Mouse (Mus musculus): ENCODE measurements around the gene Zfp414. TPM values are rescaled to one million over a fixed set of nuclear protein-coding genes. Genes with fewer than 3 reads are reported as not detected.

Gene Zfp414
- polyA plus RNA-seq, 1 experiment from 2014 or later = 47.6 TPM

DNA sequence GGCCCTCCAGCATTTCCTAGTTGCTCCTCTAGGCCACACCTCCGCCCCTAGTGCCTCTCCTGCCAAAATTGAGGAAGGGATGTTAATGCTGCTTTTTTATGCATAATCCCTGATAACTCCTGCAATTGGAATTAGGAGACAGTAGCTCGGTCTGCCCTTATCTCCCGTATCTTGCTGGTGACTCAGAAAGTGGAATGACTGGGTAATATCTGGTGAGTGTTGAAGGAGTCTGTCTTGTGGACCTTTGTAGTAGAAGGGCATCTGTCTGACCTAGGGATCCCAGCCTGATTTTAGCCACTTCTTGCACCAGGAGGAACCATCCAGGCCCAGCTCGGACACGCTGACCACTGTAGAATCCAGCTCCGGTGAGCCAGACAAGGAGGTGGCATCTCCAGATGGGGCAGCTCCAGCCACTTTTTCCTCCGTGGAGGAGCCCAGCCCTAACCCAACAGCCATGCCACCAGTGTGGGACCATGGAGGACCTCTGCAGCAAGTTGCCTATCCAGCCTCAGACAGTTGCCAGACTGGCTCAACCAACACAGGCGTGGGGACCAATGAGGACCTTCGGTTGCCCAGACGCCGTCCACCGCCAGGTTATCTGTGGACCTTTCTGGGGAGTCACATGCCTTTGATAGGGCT is 716 bp downstream of the Zfp414 start:
- peaks cover 29% of the 10 kb centered on the region for H3K36me3 ChIP-seq
- 72% methylated on average over 12 of the region's 12 CpGs for WGBS
- H3K9ac ChIP-seq = peak overlapping the region; percentile 83
- peak overlapping the region; percentile 74 for H3K4me3 ChIP-seq
- peak overlapping the region; percentile 77 for H3K4me2 ChIP-seq (replicated peaks)
- peak overlapping the region; percentile 98 for H3K27ac ChIP-seq
- H3K27me3 ChIP-seq = no peaks in the 10 kb centered on the region
- peak; percentile 24 for ATAC-seq (ENCODE audit: low FRiP score)
- H3K4me1 ChIP-seq = peaks cover 14% of the 10 kb centered on the region
- H3K9me3 ChIP-seq (replicated peaks) = no peaks in the 10 kb centered on the region

DNA sequence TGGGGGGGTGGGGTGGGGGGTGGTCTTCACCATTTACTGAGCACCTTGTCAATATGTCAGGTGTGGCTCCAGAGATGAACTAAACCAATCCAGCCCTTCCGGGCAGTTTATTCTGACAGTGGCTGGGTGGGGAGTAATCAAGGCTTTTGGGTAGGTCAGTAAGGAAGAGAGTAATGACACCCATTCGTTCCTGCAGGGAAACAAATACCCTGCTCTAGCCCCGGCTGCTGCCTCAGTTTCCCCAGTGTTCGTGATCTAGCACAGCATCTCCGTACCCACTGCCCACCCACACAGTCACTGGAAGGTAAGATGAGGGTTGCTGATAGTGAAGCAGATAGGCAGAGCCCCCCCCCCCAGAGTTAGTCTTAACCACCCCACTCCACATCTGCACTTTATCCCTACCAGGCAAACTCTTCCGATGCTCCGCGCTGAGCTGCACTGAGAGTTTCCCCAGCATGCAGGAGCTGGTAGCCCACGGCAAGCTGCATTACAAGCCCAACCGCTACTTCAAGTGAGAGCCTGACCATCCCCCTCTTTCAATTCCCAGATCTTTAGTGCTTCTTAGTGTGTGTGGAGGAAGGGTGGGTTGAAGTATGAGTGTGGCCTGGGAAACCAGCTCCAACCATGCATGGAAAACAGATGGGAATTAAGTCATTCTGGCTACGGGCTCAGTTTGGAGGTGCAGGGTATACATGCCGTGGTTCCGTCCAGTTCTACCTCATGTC is 1.4 kb downstream of the Zfp414 start:
- Histone ChIP-seq H3K9ac (peak overlapping the region; percentile 83; the same call in 1 of the 2 replicates), H3K27ac (0 out of 2 replicates have a peak overlapping the region, but pooled peaks have one; percentile 98), H3K9me3 (replicated peaks) (no peaks in the 10 kb centered on the region), H3K4me2 (replicated peaks) (peak overlapping the region; percentile 77), H3K4me1 (peaks cover 14% of the 10 kb centered on the region), H3K4me3 (no peak overlapping the region), H3K27me3 (no peaks in the 10 kb centered on the region), H3K36me3 (peaks cover 29% of the 10 kb centered on the region)
- 83% methylated on average over 13 of the region's 13 CpGs for WGBS
- ATAC-seq (ENCODE audit: low FRiP score) = no peak

DNA sequence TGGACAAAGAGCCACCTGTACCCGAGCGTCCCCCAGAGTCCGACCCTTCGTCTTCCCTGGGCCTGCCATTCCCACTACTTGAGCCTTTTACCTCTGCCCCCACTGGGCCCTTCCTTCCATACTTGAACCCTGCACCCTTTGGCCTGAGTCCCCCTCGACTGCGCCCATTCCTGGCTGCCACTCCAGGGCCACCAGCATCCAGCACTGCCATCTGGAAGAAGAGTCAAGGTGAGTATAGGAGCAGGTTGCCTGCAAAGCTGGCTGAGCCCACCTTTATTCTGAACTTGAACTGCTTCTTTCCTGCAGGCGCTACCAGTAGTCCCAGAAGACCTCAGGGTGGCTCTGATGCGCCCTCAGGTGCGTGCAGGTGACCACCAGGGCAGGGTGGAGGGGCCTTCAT is 2.3 kb downstream of the Zfp414 start:
- Histone ChIP-seq H3K9me3 (replicated peaks) (no peaks in the 10 kb centered on the region), H3K36me3 (peaks cover 29% of the 10 kb centered on the region), H3K27me3 (no peaks in the 10 kb centered on the region), H3K9ac (no peak overlapping the region; the same call in 1 of the 2 replicates), H3K4me1 (peaks cover 14% of the 10 kb centered on the region), H3K4me2 (replicated peaks) (no peak overlapping the region), H3K27ac (no peak overlapping the region), H3K4me3 (no peak overlapping the region)
- 96% methylated on average over 9 of the region's 9 CpGs for WGBS
- no peak for ATAC-seq (ENCODE audit: low FRiP score)

DNA sequence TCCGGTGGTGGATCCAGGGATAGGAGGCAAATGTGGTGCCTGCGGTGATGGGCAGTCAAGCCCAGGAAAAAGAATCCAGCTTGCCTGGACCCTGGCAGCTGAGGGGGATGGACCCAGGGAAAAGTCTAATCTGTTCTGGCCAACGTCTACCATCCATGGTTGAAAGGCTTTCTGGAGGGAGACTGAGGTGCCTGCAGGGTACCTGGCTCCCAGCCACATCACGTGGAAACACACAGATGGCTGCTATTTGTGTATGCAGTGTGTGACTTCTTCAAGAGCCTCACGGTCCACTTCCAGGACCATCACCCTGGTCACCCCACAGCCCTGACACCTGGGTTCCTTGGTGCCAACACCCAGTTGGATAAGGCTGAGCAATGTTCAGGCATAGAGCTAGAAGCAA is 2.9 kb downstream of the Zfp414 start:
- peaks cover 30% of the 10 kb centered on the region for H3K36me3 ChIP-seq
- no peak overlapping the region for H3K4me3 ChIP-seq
- H3K4me1 ChIP-seq = peaks cover 14% of the 10 kb centered on the region
- no peak overlapping the region for H3K4me2 ChIP-seq (replicated peaks)
- no peak overlapping the region for H3K9ac ChIP-seq
- no peak overlapping the region for H3K27ac ChIP-seq
- 87% methylated on average over 5 of the region's 5 CpGs for WGBS
- H3K9me3 ChIP-seq (replicated peaks) = no peaks in the 10 kb centered on the region
- H3K27me3 ChIP-seq = no peaks in the 10 kb centered on the region
- no peak for ATAC-seq (ENCODE audit: low FRiP score)

DNA sequence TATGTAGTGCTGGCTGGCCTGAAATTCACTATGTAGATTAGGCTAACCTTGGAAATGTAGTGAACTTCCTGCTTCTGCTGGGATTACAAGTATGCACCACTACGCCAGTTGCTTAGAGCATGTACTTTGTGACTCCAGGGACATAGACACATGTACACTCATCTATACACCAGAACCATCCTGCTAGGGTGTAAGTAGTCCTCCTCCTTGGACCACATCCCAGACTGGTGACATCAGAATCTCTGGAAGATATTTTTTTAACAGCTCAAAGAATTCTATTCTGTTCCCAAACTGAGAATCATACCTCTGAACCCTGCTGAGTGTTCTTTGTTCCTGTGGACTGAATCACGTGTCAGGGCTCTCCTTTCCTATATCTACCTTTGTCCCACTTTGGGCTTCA is 8.1 kb downstream of the Zfp414 start:
- no peaks in the 10 kb centered on the region for H3K9me3 ChIP-seq (replicated peaks)
- H3K4me1 ChIP-seq = no peaks in the 10 kb centered on the region
- H3K4me3 ChIP-seq = no peak overlapping the region
- no peaks in the 10 kb centered on the region for H3K27me3 ChIP-seq
- no peak overlapping the region for H3K27ac ChIP-seq
- WGBS = 91% methylated on average over 2 of the region's 2 CpGs
- no peak for ATAC-seq (ENCODE audit: low FRiP score)
- peaks cover 43% of the 10 kb centered on the region for H3K36me3 ChIP-seq
- H3K9ac ChIP-seq = no peak overlapping the region
- no peak overlapping the region for H3K4me2 ChIP-seq (replicated peaks)

DNA sequence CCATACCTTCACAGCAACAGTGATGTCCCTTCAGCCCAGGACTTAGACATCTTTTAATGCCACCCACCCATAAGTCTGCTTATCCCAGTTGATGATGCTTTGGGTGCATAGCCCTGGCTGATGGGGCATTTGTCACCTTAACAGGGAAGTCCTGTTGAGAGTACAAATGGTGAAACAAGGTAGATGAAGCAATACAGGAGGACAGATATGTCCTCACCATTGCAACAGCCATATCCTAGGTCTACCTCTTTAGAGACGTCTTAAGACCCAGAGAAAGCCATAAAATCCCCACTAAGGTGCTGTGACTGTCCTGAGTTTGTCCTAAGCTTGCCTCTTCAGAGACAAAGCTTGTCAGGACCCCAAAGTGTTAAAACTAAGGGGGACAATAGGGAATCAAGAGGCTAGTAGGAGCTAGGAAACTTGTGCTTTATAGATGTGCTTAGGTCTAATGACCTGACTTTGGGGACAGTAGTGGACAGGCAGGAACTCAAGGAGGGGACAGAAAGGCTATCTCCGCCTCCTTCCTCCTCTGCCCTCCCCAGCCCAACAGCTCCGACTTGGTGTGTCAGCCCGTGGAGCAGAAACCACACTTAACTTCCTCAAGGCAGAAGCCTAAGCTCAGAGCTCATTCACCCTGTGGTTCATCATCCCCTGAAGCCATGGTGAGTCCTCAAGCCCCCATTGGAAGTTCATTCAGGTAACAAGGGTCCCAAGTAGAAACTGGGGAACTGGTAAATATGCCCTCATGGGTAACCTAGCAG is 8.8 kb downstream of the Zfp414 start, which contains the start of gene Pram1:
Pram1 (plus strand) TSS at position 541 of the 761 bp plus-strand sequence.
- Histone ChIP-seq H3K4me3 (no peak within 1 kb of the TSS), H3K4me1 (no peaks in the 10 kb centered on the region), H3K27ac (no peak within 1 kb of the TSS), H3K36me3 (peaks cover 43% of the 10 kb centered on the region), H3K27me3 (no peaks in the 10 kb centered on the region), H3K9ac (no peak within 1 kb of the TSS), H3K9me3 (replicated peaks) (no peaks in the 10 kb centered on the region), H3K4me2 (replicated peaks) (no peak within 1 kb of the TSS)
- ATAC-seq (ENCODE audit: low FRiP score) = no peak
- 86% methylated on average over 4 of the region's 4 CpGs for WGBS

DNA sequence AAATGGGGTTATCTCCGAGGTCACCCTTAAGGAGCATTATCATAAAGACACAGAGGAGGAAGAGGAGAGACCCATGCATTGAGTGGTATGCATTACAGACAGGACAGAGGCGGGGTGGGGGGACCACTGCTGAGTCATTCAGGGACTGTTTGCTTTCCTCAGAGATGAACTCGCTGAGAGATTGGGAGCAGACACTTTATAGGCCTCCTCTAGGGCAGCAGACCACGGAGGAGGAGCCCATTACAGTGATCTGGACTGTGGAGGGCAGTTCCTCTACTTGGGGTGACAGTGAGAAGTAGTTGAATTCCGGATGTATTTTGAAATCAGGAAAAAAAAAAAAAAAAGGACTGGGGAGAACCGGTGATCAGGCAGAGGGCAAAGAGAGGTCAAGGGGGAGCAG is 10.9 kb downstream of the Zfp414 start:
- Histone ChIP-seq H3K9me3 (replicated peaks) (no peaks in the 10 kb centered on the region), H3K36me3 (peaks cover 57% of the 10 kb centered on the region), H3K4me2 (replicated peaks) (no peak overlapping the region), H3K27me3 (no peaks in the 10 kb centered on the region), H3K4me1 (no peaks in the 10 kb centered on the region), H3K27ac (no peak overlapping the region), H3K4me3 (no peak overlapping the region), H3K9ac (no peak overlapping the region)
- ATAC-seq (ENCODE audit: low FRiP score) = no peak
- WGBS = 69% methylated on average over 6 of the region's 6 CpGs

DNA sequence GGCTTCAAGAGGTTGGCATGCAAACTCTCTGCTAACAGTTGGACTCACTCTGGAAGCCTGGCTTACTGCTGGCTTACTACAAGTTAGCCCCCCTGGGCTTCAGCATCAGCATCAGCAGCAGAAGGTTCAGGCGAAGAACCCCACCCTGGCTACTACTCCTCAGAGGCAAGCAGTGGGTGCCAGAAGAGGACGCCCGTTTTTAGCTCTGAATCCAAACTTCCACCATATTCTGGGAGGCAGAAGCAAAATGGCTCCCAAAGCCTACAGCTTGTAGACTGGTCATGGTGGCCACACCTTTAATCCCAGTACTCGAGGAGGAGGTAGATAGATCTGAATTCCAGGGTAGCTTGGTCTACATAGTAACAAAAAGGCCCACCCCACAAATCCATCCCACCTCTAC is 15.2 kb downstream of the Zfp414 start:
- WGBS = 95% methylated on average over 4 of the region's 4 CpGs
- Histone ChIP-seq H3K4me3 (no peak overlapping the region), H3K36me3 (peaks cover 77% of the 10 kb centered on the region)

DNA sequence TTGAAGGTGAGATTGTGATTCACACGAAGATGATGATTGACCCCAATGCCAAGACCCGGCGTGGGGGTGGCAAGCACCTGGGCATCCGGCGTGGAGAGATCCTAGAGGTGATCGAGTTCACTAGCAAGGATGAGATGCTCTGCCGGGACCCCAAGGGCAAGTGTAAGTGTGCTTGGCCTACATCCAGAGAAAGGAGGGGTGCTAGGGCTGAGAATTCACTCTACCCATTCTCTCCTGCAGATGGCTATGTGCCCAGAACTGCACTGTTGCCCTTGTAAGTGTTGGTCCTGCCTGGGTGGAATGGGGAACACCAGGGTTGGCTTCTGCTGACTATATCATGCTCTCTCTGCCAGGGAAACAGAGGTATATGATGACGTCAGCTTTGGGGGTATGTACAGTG is 16.2 kb downstream of the Zfp414 start:
- Histone ChIP-seq H3K9me3 (replicated peaks) (no peaks in the 10 kb centered on the region), H3K4me2 (replicated peaks) (no peak overlapping the region), H3K4me3 (no peak overlapping the region), H3K4me1 (no peaks in the 10 kb centered on the region), H3K27me3 (no peaks in the 10 kb centered on the region), H3K36me3 (peaks cover 86% of the 10 kb centered on the region), H3K27ac (no peak overlapping the region), H3K9ac (no peak overlapping the region)
- ATAC-seq (ENCODE audit: low FRiP score) = no peak
- WGBS = 94% methylated on average over 8 of the region's 8 CpGs

More for the DNA sequence above, 15.2 kb downstream of the Zfp414 start:
- Histone ChIP-seq H3K27me3 (no peaks in the 10 kb centered on the region), H3K4me1 (no peaks in the 10 kb centered on the region), H3K9me3 (replicated peaks) (no peaks in the 10 kb centered on the region), H3K9ac (no peak overlapping the region), H3K27ac (no peak overlapping the region), H3K4me2 (replicated peaks) (no peak overlapping the region)
- ATAC-seq (ENCODE audit: low FRiP score) = no peak

DNA sequence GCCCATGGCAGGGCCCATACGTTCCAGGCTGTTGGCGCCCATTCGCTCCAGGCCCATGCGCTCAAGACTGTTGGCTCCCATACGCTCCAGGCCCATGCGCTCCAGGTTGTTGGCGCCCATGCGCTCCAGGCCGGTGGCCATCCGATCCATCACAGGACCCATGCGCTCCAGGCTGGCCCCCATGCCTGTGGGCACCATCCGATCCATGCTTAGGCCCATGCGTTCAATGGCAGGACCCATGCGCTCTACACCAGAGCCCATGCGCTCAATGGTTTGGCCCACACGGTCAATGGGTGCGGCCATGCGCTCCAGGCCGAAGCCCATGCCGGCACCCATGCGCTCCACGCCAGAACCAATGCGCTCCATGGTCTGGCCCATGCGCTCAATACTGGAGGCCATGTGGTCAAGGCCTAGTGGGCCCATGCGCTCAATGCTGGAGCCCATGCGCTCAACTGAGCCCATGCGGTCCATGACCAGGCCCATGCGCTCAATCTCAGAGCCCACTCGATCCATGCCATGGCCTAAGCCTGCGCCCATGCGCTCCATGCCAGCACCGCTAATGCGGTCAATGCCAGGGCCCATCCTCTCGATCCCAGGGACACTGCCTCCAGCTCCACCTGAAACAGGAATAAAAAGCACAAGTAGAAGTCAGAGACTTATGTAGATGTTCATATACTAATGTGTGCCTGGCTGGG is 21.0 kb downstream of the Zfp414 start:
- Histone ChIP-seq H3K4me3 (no peak overlapping the region), H3K27me3 (no peaks in the 10 kb centered on the region), H3K4me2 (replicated peaks) (no peak overlapping the region), H3K9ac (no peak overlapping the region), H3K9me3 (replicated peaks) (no peaks in the 10 kb centered on the region), H3K27ac (no peak overlapping the region), H3K4me1 (no peaks in the 10 kb centered on the region), H3K36me3 (peaks cover 89% of the 10 kb centered on the region)
- peak; percentile 32; the same call in 1 of the 2 replicates for ATAC-seq (ENCODE audit: low FRiP score)
- 98% methylated on average over 34 of the region's 34 CpGs for WGBS

DNA sequence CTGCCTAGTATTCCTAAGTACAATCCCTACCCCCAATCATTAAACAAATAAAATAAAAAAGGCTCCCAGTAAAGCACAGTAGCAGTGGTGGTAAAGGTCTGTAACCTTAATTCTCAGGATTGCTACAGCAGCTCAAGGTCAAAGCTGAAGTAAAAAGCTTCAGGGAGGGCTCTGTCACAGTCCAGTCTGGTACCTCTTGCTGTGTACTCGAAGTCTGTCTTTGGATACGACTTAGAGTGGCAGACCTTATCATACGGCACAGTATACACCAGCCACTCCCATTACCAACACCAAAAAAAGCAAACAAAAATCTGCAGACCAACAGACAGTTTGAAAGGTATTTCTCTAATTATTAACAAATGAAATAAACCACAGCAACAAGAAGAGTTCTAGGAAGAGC is 37.9 kb downstream of the Zfp414 start:
- Histone ChIP-seq H3K4me1 (no peaks in the 10 kb centered on the region), H3K36me3 (peaks cover 41% of the 10 kb centered on the region), H3K9ac (no peak overlapping the region), H3K4me2 (replicated peaks) (no peak overlapping the region), H3K27ac (no peak overlapping the region), H3K4me3 (no peak overlapping the region), H3K27me3 (no peaks in the 10 kb centered on the region), H3K9me3 (replicated peaks) (no peaks in the 10 kb centered on the region)
- 91% methylated on average over 3 of the region's 3 CpGs for WGBS
- ATAC-seq (ENCODE audit: low FRiP score) = no peak

DNA sequence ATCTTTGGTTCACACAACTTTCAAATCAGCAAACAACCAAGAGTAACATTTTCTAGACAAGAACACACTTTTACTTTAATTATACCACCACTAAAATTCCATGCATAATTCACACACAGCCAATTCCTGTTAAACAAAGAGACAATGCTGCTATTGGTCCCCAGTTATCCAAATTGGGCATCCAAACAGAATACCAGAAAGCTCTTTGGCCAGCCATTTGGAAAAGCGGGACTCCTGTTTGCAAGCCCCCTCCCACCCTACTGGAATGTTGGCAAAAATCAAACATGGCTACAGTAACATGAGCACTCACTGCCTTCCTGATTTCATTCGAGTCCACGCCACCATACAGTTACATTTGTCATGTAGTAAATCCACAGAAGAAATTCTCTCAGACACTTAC is 40.8 kb downstream of the Zfp414 start:
- no peak overlapping the region for H3K4me3 ChIP-seq
- no peak overlapping the region for H3K9ac ChIP-seq
- H3K9me3 ChIP-seq (replicated peaks) = no peaks in the 10 kb centered on the region
- WGBS = 97% methylated on average over 3 of the region's 3 CpGs
- H3K4me1 ChIP-seq = no peaks in the 10 kb centered on the region
- no peak for ATAC-seq (ENCODE audit: low FRiP score)
- no peak overlapping the region for H3K27ac ChIP-seq
- no peaks in the 10 kb centered on the region for H3K27me3 ChIP-seq
- peaks cover 21% of the 10 kb centered on the region for H3K36me3 ChIP-seq
- H3K4me2 ChIP-seq (replicated peaks) = no peak overlapping the region

All from hindbrain, embryonic 12.5 days (tissue).